Mouse (Mus musculus): ENCODE results near the gene Gm6096.

GRCm38 (mm10) chr7:34257279-34257678 is 6.4 kb downstream of the Gm6096 start:
- TF ChIP-seq POLR2A (IDR thresholded peaks at IDR 0.05; ENCODE audit: low read depth, low read length) (no peak), CTCF (conservative IDR thresholded peaks at IDR 0.05; ENCODE audit: insufficient read depth, insufficient read length, low read depth, low read length) (no peak)

Data from kidney, adult 2 months (tissue).